Mouse (Mus musculus) left cerebral cortex, adult 2 months (tissue): Measurements from ENCODE around the gene Hist2h2bb. TPM values are rescaled to one million over a fixed set of nuclear protein-coding genes. Genes with fewer than 3 reads are reported as not detected.
"Not testable (repeated sequence)": the region's sequence is repeated elsewhere in the genome, so short reads cannot be mapped to it uniquely, and the experiment has no call there.

Experiments used
- DNase-seq, 2 experiments: peaks; one replicate each; pipeline ENCODE4 v3.0.0; 2021 to 2022; ENCODE audit warnings: low spot score in 2 of 2, mixed read lengths in 1 of 2; ENCODE audit errors: extremely low spot score in 1 of 2
- H3K27ac ChIP-seq: fragments of 200-600 bp; 2 replicates; pipeline ENCODE4 v1.8.1; 2022
- H3K4me3 ChIP-seq: fragments of 200-600 bp; 2 replicates; pipeline ENCODE4 v1.8.1; 2022
- CTCF ChIP-seq: fragments of 200-600 bp; IDR thresholded peaks from 2 replicates; pipeline ENCODE4 v1.8.1; 2022; ENCODE audit warnings: antibody characterized with exemption, mild to moderate bottlenecking, moderate library complexity
- intact Hi-C: fragments of 180-260 bp; cut with DNase I; formaldehyde crosslinking; loops from one replicate; pipeline ENCODE4 v1.15.1; 2025
- long read RNA-seq, 2 experiments: library from polyadenylated mRNA; stranded (forward); transcript quantifications; one replicate each; pipeline ENCODE4 v2.0.0; 2021; ENCODE audit warnings: borderline mapping rate in 2 of 2
- total RNA-seq, 2 experiments: library from RNA; stranded (reverse); gene quantifications; 2 replicates each; pipeline ENCODE4 v1.2.3; 2021

Hist2h2bb gene
- 100 to 1,000 TPM; 136 to 154 TPM for total RNA-seq
- long read RNA-seq, experiment 1: 0 reads
- long read RNA-seq, experiment 2: 0 reads

DNA sequence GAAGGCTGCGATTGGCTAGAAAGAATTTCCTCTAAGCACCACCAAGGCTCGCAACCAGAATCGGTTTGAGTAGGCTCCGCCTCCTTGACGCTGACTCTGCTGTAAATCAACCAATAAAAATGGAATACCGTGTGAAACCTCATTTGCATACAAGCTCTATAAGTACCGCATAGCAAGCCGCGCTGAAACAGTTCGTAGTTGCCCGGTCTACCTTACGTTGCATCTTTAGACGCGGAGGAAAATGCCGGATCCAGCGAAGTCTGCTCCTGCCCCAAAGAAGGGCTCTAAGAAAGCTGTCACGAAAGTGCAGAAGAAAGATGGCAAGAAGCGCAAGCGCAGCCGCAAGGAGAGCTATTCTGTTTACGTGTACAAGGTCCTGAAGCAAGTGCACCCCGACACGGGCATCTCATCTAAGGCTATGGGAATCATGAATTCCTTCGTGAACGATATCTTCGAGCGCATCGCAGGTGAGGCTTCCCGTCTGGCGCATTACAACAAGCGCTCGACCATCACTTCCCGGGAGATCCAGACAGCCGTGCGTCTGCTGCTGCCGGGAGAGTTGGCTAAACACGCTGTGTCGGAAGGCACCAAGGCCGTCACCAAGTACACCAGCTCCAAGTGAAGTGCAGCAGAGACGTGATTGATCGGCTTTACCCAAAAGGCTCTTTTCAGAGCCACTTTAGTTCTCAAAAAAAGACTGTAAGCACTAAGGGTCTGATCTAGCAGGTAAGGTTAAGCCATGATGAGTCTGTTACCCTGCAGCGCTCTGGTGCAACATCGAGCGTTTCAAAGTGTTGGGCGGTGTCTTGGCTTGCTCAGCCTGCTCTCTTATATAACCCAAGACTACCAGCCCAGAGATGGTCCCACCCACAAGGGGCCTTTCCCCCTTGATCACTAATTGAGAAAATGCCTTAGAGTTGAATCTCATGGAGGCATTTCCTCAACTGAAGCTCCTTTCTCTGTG lies at the start of gene Hist2h2bb:
TSS of gene Hist2h2bb (plus strand) at position 242 of the 964 bp plus-strand sequence.
- intact Hi-C loops: no loop called here
- TF ChIP-seq CTCF: no peak

GRCm38 (mm10) chr3:96220131-96220764 lies 49.3 kb upstream of the Hist2h2bb start:
- Histone ChIP-seq H3K4me3 (peak overlapping the region; percentile 77), H3K27ac (peak overlapping the region; percentile 98)
- DNase-seq: not testable (repeated sequence)
- intact Hi-C loops: loop anchor here (2.0 kb wide), 1 partner anchor 43 kb away; the partner anchor contains the start of gene Hist2h4

More for the DNA sequence above, at the start of gene Hist2h2bb:
- peak within 1 kb of the TSS; percentile 54 for H3K4me3 ChIP-seq
- DNase-seq: peak; percentile 90
- peak within 1 kb of the TSS; percentile 93 for H3K27ac ChIP-seq

GRCm38 (mm10) chr3:96220765-96221639 lies 48.5 kb upstream of the Hist2h2bb start, which contains the start of the genes Hist2h2ac and Hist2h2be:
Gene Hist2h2ac, minus strand, starts transcription at chr3:96220880.
Gene Hist2h2be, plus strand, starts transcription at chr3:96221119.
- peak within 1 kb of the TSS; percentile 77 for H3K4me3 ChIP-seq
- intact Hi-C loops: loop anchor here (2.0 kb wide), 1 partner anchor 42 kb away; the partner anchor contains the start of gene Hist2h4
- DNase-seq: peak; percentile 78 to 84
- peak within 1 kb of the TSS; percentile 98 for H3K27ac ChIP-seq
- TF ChIP-seq CTCF: peak; percentile 7; the same call in 1 of the 2 replicates

DNA sequence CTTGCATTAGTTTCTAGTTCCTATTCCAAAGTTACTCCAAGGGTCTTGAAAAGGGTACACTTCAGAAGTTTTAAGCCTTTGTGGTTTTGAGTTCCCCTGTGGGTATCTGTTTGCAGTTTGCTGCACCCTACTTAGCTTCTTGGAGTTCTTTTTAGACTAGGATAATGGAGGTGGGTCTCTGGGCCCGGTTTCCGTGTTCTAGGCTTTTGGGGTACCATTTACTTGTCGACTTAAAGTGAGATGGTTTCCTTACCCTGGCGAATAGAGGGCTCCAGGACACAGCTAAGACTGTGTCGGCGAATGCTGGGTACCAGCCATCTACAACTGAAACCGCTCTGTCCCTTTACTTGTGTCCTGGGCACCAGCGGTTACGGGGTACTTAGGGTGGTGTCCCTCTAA lies 47.9 kb upstream of the Hist2h2bb start:
- no peak for TF ChIP-seq CTCF
- intact Hi-C loops: loop anchor here (2.0 kb wide), 2 partner anchors 15 to 41 kb away; partner anchors contain the start of gene Hist2h4
- Histone ChIP-seq H3K27ac (peak overlapping the region; percentile 98), H3K4me3 (peak overlapping the region; percentile 77)
- no peak for DNase-seq

- DNase-seq: no peak
- no peak overlapping the region for H3K4me3 ChIP-seq
- TF ChIP-seq CTCF: no peak
- H3K27ac ChIP-seq: no peak overlapping the region; the same call in 1 of the 2 replicates
- intact Hi-C loops: loop anchor here (2.0 kb wide), 1 partner anchor 14 kb away; no protein-coding TSS in a partner anchor
These were observed 46.8 kb upstream of the Hist2h2bb start for GRCm38 (mm10) chr3:96222774-96223173.

GRCm38 (mm10) chr3:96225421-96225820 lies 44.1 kb upstream of the Hist2h2bb start:
- Histone ChIP-seq H3K4me3 (no peak overlapping the region), H3K27ac (no peak overlapping the region)
- intact Hi-C loops: loop anchor here (5.0 kb wide), 1 partner anchor 953 kb away; no protein-coding TSS in a partner anchor
- no peak for DNase-seq
- TF ChIP-seq CTCF: no peak

GRCm38 (mm10) chr3:96226695-96227648 lies 42.6 kb upstream of the Hist2h2bb start:
- intact Hi-C loops: loop anchor here (5.0 kb wide), 1 partner anchor 955 kb away; no protein-coding TSS in a partner anchor

DNA sequence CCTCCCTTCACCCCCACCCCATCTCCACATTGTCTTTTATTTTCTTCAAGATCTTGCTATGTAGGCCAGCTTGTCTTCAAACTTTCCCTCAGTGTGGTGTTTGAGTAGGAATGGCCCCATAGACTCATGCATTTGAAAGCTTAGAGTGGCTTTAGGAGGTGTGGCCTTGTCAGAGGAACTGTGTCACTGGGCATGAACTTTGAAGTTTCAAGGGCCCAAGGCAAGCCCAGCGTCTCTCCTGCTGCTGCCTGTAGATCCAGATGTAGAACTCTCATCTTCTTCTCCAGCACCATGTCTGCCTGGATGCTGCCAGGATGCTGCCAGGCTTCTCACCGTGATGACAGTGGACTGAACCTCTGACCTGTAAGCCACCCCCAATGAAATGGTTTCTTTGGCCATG lies 40.7 kb upstream of the Hist2h2bb start:
- Histone ChIP-seq H3K27ac (no peak overlapping the region), H3K4me3 (no peak overlapping the region)
- no peak for TF ChIP-seq CTCF
- intact Hi-C loops: loop anchor here (5.0 kb wide), 1 partner anchor 957 kb away; no protein-coding TSS in a partner anchor
- DNase-seq: no peak

More at GRCm38 (mm10) chr3:96226695-96227648, 42.6 kb upstream of the Hist2h2bb start:
- no peak for TF ChIP-seq CTCF
- Histone ChIP-seq H3K27ac (no peak overlapping the region), H3K4me3 (no peak overlapping the region)
- no peak for DNase-seq

DNA sequence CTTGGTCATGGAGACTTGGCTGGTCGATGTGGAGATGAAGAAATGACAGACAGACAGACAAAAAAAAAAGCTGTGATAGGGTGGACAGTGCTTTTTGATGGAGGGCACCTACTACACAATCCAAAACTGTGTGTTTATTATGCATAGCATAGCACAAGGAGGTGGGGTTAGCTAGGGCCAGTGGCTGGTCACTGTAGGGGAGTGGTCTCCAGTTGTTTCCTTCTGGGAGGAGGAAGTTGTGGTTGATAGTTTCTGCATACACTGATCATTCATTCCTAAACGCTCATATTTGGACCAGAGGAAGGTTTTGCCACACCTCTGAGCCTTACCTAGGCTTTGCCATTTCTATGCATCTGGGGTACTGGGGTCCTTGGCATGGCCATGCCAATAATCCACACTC lies 39.1 kb upstream of the Hist2h2bb start:
- no peak for DNase-seq
- intact Hi-C loops: no loop called here
- no peak for TF ChIP-seq CTCF
- H3K27ac ChIP-seq: no peak overlapping the region
- H3K4me3 ChIP-seq: no peak overlapping the region
